Comparison of ENCODE assay signal across 11 mouse cellular contexts in the genomic region with DNA sequence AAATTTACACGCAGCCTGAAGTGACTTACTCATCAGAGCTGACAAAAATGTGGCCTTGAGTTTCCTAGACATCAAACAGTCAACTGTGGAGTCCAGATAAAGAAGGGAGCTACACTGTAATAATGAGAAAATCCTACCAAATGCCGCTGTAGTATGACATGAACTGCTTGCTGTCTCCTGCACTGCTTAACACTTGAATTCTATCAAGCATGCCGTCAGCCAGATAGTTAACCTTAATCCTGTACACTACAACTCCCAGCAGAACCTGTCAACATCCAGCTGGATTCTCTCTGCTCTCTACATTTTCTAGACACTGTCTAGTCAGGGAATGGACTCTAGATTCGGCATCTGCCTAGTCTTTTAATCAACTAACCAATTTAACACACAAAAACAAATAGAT. TPM values are rescaled to one million over a fixed set of nuclear protein-coding genes. Genes with fewer than 3 reads are reported as not detected.
A peak's percentile ranks its signal among the peaks of the same experiment; 100 is the strongest.
DNase-seq lines count a peak whose midpoint lies in the region; ATAC-seq and TF ChIP-seq lines count a peak whose summit lies in the region.
"Had no signal": no experiment of that assay in that cellular context is flagged by ENCODE, and none has a peak within 500 bp of the region (broad histone marks: within the 10 kb centered on the region; RNA-seq: fewer than 3 reads in every experiment).

No protein-coding gene starts in this region.

- 53% methylated on average over 4 of the region's 4 CpGs for WGBS in intestine, postnatal 0 days

- peaks cover 18% of the 10 kb centered on the region for H3K36me3 ChIP-seq in intestine, postnatal 0 days (ENCODE audit: control insufficient read depth, insufficient read depth)

- no peaks in the 10 kb centered on the region for H3K4me1 ChIP-seq in intestine, postnatal 0 days (replicated peaks; ENCODE audit: control insufficient read depth, insufficient read depth, low read length)

- H3K9ac ChIP-seq in intestine, postnatal 0 days (ENCODE audit: low read depth, low read length): no peak overlapping the region

- H3K27ac ChIP-seq in intestine, postnatal 0 days (ENCODE audit: low read depth, low read length): no peak overlapping the region
- H3K27ac ChIP-seq: hindbrain, postnatal 0 days had no signal

- H3K27me3 ChIP-seq in intestine, postnatal 0 days (replicated peaks; ENCODE audit: control insufficient read depth, insufficient read depth, low read length): no peaks in the 10 kb centered on the region

- TF ChIP-seq CTCF in intestine, postnatal 0 days (IDR thresholded peaks at IDR 0.05; ENCODE audit: low read depth): no peak

- H3K4me2 ChIP-seq in intestine, postnatal 0 days (replicated peaks; ENCODE audit: low read depth): peak overlapping the region; percentile 30; the same call in 1 of the 2 replicates

- no peaks in the 10 kb centered on the region for H3K9me3 ChIP-seq in intestine, postnatal 0 days (ENCODE audit: control insufficient read depth)

- no peak for ATAC-seq in intestine, postnatal 0 days
- peak; percentile 7; the same call in 1 of the 2 replicates for ATAC-seq in megakaryocyte-erythroid progenitor cell, adult 5-6 weeks (replicated peaks; ENCODE audit: low FRiP score, low TSS enrichment, poor library complexity, severe bottlenecking)
- ATAC-seq: hindbrain, postnatal 0 days had no signal

- no peak overlapping the region for H3K4me3 ChIP-seq in intestine, postnatal 0 days (ENCODE audit: low read depth, low read length)

- DNase-seq in kidney, adult 9 months: peak; percentile 37
- no peak for DNase-seq in kidney, postnatal 25 days
- DNase-seq in adipocyte (ENCODE audit: low spot score): peak; percentile 21
- no peak for DNase-seq in ovary, postnatal 14 days (ENCODE audit: low spot score)
- no peak for DNase-seq in MN1 (ENCODE audit: low spot score)
- DNase-seq: right cerebral cortex, postnatal 14 days; thymus, postnatal 14 days had no signal

RNA-seq across cellular contexts. Expression of a gene that starts 20.8 kb away (rescaled TPM):
- 17.9 and 20.4 TPM in 2 replicates for polyA plus RNA-seq in intestine, postnatal 0 days (2015; fragmentation: Nextera tagmentation; extraction: Ambion mirVana)
- 29.5 and 34.9 TPM in 2 replicates for total RNA-seq in megakaryocyte-erythroid progenitor cell, adult 5-6 weeks (2014; fragmentation: Nextera tagmentation)
- 74.0 and 111 TPM in 2 replicates for total RNA-seq in megakaryocyte-erythroid progenitor cell, adult 5-6 weeks (2017)

RNA-seq across cellular contexts. Expression of a gene that starts 20.9 kb away (rescaled TPM):
- polyA plus RNA-seq in intestine, postnatal 0 days (2015; fragmentation: Nextera tagmentation; extraction: Ambion mirVana): 60.6 and 64.8 TPM in 2 replicates
- total RNA-seq in megakaryocyte-erythroid progenitor cell, adult 5-6 weeks (2014; fragmentation: Nextera tagmentation): 197 and 235 TPM in 2 replicates
- 282 and 332 TPM in 2 replicates for total RNA-seq in megakaryocyte-erythroid progenitor cell, adult 5-6 weeks (2017)

RNA-seq across cellular contexts. Expression of a gene that starts 23.3 kb away (rescaled TPM):
- 222 and 243 TPM in 2 replicates for polyA plus RNA-seq in intestine, postnatal 0 days (2015; fragmentation: Nextera tagmentation; extraction: Ambion mirVana)
- not detected in 2 replicates for total RNA-seq in megakaryocyte-erythroid progenitor cell, adult 5-6 weeks (2014; fragmentation: Nextera tagmentation)
- not detected in 2 replicates for total RNA-seq in megakaryocyte-erythroid progenitor cell, adult 5-6 weeks (2017)
- total RNA-seq: monocyte, adult 5-6 weeks had no signal

Comparison
In these comparisons a context has a peak if more than half of its experiments do, and no peak if none do; other contexts are left out.
1. DNase-seq: peak in kidney, adult 9 months (single experiment) and adipocyte (single experiment); none in kidney, postnatal 25 days (0 of 2), ovary, postnatal 14 days (single experiment) and MN1 (single experiment).